Mouse (Mus musculus): ENCODE results near the gene Setd1a.
A peak's percentile ranks its signal among the peaks of the same experiment; 100 is the strongest.
"Not testable (repeated sequence)": the region's sequence is repeated elsewhere in the genome, so short reads cannot be mapped to it uniquely, and the experiment has no call there.

Gene Setd1a

GRCm38 (mm10) chr7:127776426-127776825 is at the start of gene Setd1a:
TSS of gene Setd1a (plus strand) at chr7:127776670.
- DNase-seq (ENCODE audit: low read depth): peak; percentile 92

DNA sequence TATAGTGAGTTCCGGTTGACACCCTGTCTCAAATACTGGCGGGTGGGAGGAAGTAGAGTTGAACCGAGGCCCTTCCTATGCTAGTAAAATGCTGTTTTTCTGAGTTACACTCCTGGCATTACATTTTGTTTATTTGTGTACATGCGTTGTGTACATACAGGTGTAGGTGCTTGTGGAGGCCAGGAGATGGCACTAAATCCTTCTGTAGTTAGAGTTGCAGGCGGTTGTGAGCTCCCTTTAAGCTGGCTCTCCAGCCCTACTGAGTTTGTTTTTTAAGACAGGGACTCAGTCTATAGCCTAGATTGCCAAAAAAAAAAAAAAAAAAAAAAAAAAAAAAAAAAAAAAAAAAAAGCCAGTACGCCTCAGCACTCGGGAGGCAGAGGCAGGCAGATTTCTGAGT is 48.6 kb upstream of the Setd1a start:
- DNase-seq (ENCODE audit: low read depth): peak; percentile 20

- DNase-seq (ENCODE audit: low read depth): no peak
Observed at GRCm38 (mm10) chr7:127730170-127730569, 46.3 kb upstream of the Setd1a start.

- DNase-seq (ENCODE audit: low read depth): not testable (repeated sequence)
Observed at GRCm38 (mm10) chr7:127732066-127732465, 44.4 kb upstream of the Setd1a start, which contains the start of gene Ctf2. TSS of gene Ctf2 (minus strand) at chr7:127732166.

DNA sequence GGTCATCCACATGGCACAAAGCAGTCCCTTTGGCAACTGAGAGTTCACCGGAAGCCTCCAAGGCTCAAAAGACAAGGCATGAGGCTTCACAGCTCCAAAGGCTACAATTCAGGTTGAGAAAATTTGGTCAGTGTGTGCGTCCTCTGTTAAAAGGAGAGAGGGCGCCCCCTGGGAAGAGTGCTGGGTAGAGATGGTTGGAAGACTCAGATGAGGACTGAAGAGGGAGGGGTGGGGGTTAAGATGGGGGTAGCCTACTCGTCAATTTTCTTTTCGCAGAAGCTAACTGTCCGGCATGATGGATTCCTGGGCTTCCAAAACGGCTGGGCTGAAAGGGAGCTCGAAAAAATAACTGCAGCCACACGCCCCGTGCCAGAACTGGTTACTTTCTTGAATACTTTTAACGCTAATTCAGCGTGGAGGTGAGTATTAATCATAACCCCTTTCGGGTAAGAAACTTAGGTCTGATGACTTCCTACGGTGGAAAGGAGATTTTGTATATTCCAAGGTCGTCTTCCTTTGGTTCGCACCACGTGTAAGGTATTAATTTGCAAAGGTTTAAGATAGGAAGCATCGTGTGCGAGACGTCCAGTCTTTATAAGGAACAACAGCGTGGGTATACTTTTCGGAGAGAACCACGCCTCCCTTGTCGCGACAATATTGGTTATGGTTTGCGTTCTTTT is 32.0 kb upstream of the Setd1a start, which contains the start of gene Fbxl19:
Gene Fbxl19 (plus strand): TSS at position 178 of the 680 bp plus-strand sequence.
- DNase-seq (ENCODE audit: low read depth): peak; percentile 87

- DNase-seq (ENCODE audit: low read depth): peak; percentile 94
Observed at GRCm38 (mm10) chr7:127745251-127745651, 31.2 kb upstream of the Setd1a start.

DNA sequence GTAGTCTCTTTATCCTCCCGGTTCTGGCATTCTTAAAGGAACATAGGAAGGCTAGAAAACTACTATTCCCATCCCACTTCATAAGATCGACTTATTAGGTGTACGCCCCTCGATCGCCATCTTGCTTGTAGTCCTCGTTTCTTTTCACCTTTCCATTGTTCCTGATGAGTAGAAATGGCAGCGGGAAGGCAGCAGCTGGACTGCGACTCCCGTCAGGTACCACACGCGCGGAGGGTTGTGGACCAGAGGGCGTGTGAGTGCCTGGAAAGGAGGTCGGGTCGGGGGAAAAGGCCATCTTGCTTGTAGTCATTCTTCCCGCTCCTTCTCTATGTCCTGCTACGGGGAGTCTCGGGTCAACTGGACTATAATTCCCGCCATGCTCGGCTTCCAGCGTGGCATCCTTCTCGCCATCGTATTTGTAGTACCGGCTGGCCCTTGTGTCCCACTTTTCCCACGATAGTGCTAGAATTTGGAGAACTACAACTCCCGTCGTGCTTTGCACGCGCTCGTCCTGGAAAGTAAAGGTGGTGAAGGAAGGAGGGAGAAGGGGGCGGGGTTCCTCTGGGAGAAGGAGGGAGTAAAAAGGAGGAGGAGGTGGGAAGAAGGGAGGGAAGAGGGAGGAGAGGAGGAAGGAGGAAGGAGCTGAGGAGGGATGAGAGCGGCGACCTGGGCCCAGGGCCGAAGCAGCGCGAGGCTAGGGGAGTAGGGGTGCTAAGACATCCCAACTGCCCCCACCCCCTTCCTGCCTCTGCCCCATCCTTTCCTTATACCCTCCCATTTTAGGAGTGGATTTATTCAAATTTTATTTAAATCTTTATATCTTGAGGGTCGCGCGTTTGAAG is 30.6 kb upstream of the Setd1a start:
- peak; percentile 97 for DNase-seq (ENCODE audit: low read depth)

DNA sequence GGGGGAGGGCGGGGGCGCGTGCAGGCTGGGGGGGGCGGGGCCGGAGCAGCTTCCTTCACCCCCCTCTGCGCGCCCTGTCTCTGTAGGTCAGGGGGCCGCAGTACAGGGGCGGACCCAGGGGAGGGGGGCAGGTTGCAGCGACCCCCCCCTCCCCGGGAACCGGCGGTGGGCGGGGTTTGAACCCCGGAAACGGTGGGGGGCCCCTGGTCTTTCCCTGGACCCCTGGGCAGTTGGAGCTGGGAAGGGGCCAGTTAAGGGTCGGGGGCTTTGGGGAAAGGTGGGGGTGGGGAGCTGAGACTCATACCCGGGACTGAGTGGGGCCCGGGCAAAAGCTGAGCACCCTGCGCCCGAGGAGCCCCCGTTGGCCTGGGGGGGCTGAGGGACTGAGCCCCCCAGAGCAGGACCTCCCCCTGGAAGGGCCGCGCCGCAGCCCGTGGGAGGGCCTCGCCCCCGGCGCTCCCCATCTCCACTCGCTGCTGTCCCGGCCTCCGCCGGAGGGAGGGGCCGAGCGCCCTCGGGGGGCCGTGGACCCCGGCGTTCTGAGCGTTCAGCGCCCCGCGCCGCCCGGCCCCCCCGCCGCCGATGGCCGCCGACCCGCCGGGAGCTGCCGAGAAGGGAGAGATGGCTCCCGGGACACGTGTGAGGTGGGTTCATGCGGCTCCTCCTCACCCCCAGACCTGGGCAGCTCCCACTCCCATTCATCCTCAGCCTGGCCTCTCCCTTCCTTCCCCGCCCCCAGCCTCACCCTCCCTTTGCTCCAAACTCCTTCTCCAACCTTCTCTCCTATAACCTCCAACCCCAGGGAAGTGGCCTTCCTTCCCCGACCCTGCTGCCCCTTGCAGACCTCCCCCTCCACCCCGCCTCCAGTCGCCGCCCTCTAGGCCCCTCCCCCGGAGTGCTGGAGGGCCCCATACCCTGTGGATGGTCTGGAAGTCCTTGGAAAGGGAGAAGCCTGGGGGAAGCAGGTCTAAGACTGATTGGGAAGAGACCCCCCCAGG is 29.7 kb upstream of the Setd1a start:
- no peak for DNase-seq (ENCODE audit: low read depth)

- DNase-seq (ENCODE audit: low read depth): no peak
Observed at GRCm38 (mm10) chr7:127747559-127748234, 28.8 kb upstream of the Setd1a start.

GRCm38 (mm10) chr7:127748235-127748560 is 28.3 kb upstream of the Setd1a start:
- DNase-seq (ENCODE audit: low read depth): no peak

GRCm38 (mm10) chr7:127750131-127751127 is 26.0 kb upstream of the Setd1a start:
- no peak for DNase-seq (ENCODE audit: low read depth)

GRCm38 (mm10) chr7:127751619-127752018 is 24.9 kb upstream of the Setd1a start:
- no peak for DNase-seq (ENCODE audit: low read depth)

GRCm38 (mm10) chr7:127752069-127752468 is 24.4 kb upstream of the Setd1a start:
- no peak for DNase-seq (ENCODE audit: low read depth)

- DNase-seq (ENCODE audit: low read depth): no peak
Observed at GRCm38 (mm10) chr7:127753158-127753557, 23.3 kb upstream of the Setd1a start.

DNA sequence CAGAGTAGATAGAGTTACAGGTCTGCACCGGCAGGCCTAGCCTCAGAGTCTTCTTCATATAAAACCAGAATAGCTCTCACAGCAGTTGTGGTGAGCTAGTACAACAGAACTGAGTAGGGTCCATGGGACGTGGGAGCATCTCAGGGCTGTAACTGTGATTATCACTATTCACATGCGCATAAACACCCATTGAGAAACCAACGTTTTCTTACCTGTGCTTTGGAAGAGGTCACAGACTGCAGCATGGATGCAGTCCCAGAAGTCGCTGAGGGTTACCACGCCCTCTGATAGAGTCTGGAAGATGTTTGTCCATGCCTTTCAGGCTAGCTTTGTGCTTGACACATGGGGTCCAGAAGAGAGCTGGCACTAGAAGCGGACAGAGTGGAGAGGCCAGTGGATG is 22.7 kb upstream of the Setd1a start:
- DNase-seq (ENCODE audit: low read depth): no peak

DNA sequence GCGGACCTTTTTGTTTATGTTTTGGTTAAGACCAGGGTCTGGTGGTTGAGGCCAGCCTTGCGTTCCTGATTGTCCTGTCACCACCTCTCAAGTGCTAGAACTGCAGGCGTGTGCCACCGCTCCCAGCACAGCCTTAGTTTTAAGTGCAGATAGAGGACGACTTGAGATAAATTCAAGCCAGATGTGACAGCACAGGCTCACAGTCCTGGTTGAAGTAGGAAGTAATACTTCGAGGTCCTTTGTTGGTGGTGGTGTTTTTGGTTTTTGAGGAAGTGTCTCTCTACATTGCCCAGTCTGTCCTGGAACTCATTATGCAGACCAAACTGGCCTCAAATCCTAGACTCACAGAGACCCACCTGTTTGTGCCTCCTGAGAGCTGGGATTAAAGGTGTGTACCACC is 16.8 kb upstream of the Setd1a start:
- DNase-seq (ENCODE audit: low read depth): no peak

- DNase-seq (ENCODE audit: low read depth): no peak
Observed at GRCm38 (mm10) chr7:127760478-127760877, 16.0 kb upstream of the Setd1a start.

GRCm38 (mm10) chr7:127761026-127761425 is 15.4 kb upstream of the Setd1a start:
- DNase-seq (ENCODE audit: low read depth): peak; percentile 83

DNA sequence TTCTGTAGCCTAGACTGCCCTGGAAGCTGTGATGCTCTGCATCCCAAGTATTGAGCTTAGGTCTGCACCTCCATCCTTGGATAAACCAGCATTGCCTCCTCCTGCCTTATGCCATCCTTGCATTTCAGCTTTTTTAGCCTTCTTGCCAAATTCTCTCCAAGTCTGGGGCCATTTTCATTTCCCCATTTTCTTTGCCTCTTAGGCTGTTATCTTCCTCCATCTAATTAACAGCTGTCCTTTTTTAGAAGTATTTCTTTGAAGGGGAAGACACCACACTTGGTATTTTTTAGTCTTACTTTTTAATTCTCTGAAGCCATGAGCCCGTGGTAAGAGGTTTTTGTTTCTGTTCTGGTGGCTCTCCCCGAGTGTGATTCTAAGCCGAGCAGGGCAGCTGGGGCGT is 12.8 kb upstream of the Setd1a start:
- DNase-seq (ENCODE audit: low read depth): no peak

DNA sequence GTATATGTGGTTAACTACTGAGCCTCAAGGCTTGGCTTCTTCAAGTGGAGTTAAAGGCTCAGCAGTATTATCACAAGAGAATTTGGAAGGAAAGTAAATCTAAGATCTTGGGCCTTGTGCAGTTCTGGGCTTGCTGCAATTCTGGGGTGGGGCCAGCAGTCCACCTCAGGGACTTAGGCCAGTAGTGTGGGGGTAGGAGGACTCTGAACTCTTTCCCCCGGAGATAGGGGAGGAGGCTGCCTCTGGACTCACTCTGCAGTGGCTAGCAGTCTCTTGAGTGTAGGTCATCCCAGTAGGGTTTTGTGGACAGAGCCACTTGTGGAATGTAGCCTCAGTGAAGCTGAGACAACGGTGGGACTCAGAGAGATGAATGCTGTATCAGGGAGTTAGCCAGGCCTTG is 10.7 kb upstream of the Setd1a start:
- no peak for DNase-seq (ENCODE audit: low read depth)

All from NIH3T3 (cell line).